Mouse (Mus musculus): Measurements from ENCODE around the gene Cdc26.

- TF ChIP-seq POLR2A (IDR thresholded peaks at IDR 0.05; ENCODE audit: control insufficient read depth, extremely low read depth, insufficient read depth, low read length, poor library complexity): no peak
- no peak for TF ChIP-seq CTCF (IDR thresholded peaks at IDR 0.05; ENCODE audit: borderline replicate concordance, control insufficient read depth, extremely low read depth, insufficient read depth, low read length, poor library complexity)
Measured at GRCm38 (mm10) chr4:62431522-62431921, 23.1 kb upstream of the Cdc26 start.

Measured in thymus, adult 2 months (tissue).